Mouse (Mus musculus): ENCODE results near the gene Ermp1.

GRCm38 (mm10) chr19:29582439-29582838 is 65.8 kb downstream of the Ermp1 start:
- no peak for TF ChIP-seq CTCF (IDR thresholded peaks at IDR 0.05; ENCODE audit: insufficient read depth, low read depth, low read length)
- no peak for TF ChIP-seq POLR2A (IDR thresholded peaks at IDR 0.05; ENCODE audit: insufficient read depth, low read depth, low read length)

Data from olfactory bulb, adult 2 months (tissue).